Mouse (Mus musculus): Measurements from ENCODE around the gene Kifc1. TPM values are rescaled to one million over a fixed set of nuclear protein-coding genes. Genes with fewer than 3 reads are reported as not detected.

The Kifc1 gene
- polyA plus RNA-seq, 1 experiment from 2014 or later: 4.9 TPM

- Histone ChIP-seq H3K36me3 (no peaks in the 10 kb centered on the region), H3K4me2 (replicated peaks) (no peak overlapping the region), H3K9me3 (no peaks in the 10 kb centered on the region), H3K27ac (no peak overlapping the region), H3K9ac (no peak overlapping the region), H3K27me3 (no peaks in the 10 kb centered on the region), H3K4me1 (no peaks in the 10 kb centered on the region), H3K4me3 (no peak overlapping the region)
- WGBS: 36% methylated on average over 9 of the region's 9 CpGs
- ATAC-seq (ENCODE audit: insufficient number of reproducible peaks, insufficient read depth, low FRiP score, low TSS enrichment): no peak
These were observed 25.0 kb downstream of the Kifc1 start for GRCm38 (mm10) chr17:33865330-33866030.

- Histone ChIP-seq H3K9me3 (no peaks in the 10 kb centered on the region), H3K27me3 (no peaks in the 10 kb centered on the region), H3K36me3 (no peaks in the 10 kb centered on the region), H3K9ac (no peak overlapping the region), H3K27ac (no peak overlapping the region), H3K4me1 (no peaks in the 10 kb centered on the region), H3K4me2 (replicated peaks) (no peak overlapping the region), H3K4me3 (no peak overlapping the region)
- ATAC-seq (ENCODE audit: insufficient number of reproducible peaks, insufficient read depth, low FRiP score, low TSS enrichment): no peak
- 80% methylated on average over 4 of the region's 4 CpGs for WGBS
These were observed 32.6 kb downstream of the Kifc1 start for GRCm38 (mm10) chr17:33857816-33858215.

GRCm38 (mm10) chr17:33851331-33851730 is 39.1 kb downstream of the Kifc1 start:
- H3K9me3 ChIP-seq: no peaks in the 10 kb centered on the region
- H3K9ac ChIP-seq: no peak overlapping the region
- H3K4me3 ChIP-seq: no peak overlapping the region
- ATAC-seq (ENCODE audit: insufficient number of reproducible peaks, insufficient read depth, low FRiP score, low TSS enrichment): no peak
- no peaks in the 10 kb centered on the region for H3K4me1 ChIP-seq
- peaks cover 28% of the 10 kb centered on the region for H3K36me3 ChIP-seq
- H3K27me3 ChIP-seq: no peaks in the 10 kb centered on the region
- no peak overlapping the region for H3K27ac ChIP-seq
- WGBS: 64% methylated on average over 1 of the region's 1 CpGs
- no peak overlapping the region for H3K4me2 ChIP-seq (replicated peaks)

- Histone ChIP-seq H3K9ac (no peak overlapping the region), H3K27me3 (no peaks in the 10 kb centered on the region), H3K36me3 (peaks cover 33% of the 10 kb centered on the region), H3K9me3 (no peaks in the 10 kb centered on the region), H3K4me3 (no peak overlapping the region), H3K27ac (no peak overlapping the region), H3K4me2 (replicated peaks) (no peak overlapping the region), H3K4me1 (peaks cover 9% of the 10 kb centered on the region; the same call in 1 of the 2 replicates)
- WGBS: 67% methylated on average over 8 of the region's 8 CpGs
- no peak for ATAC-seq (ENCODE audit: insufficient number of reproducible peaks, insufficient read depth, low FRiP score, low TSS enrichment)
These were observed 42.3 kb downstream of the Kifc1 start for GRCm38 (mm10) chr17:33848139-33848538.

GRCm38 (mm10) chr17:33844196-33844595 is 46.3 kb downstream of the Kifc1 start:
- ATAC-seq (ENCODE audit: insufficient number of reproducible peaks, insufficient read depth, low FRiP score, low TSS enrichment): no peak
- peaks cover 23% of the 10 kb centered on the region for H3K36me3 ChIP-seq
- H3K9ac ChIP-seq: peak overlapping the region; percentile 17; the same call in 1 of the 2 replicates

GRCm38 (mm10) chr17:33842966-33843795 is 47.3 kb downstream of the Kifc1 start, which contains the start of gene Cd320:
Cd320 (plus strand) TSS chr17:33843091.
- H3K36me3 ChIP-seq: peaks cover 21% of the 10 kb centered on the region
- ATAC-seq (ENCODE audit: insufficient number of reproducible peaks, insufficient read depth, low FRiP score, low TSS enrichment): peak; percentile 82
- H3K9me3 ChIP-seq: no peaks in the 10 kb centered on the region
- peak within 1 kb of the TSS; percentile 91 for H3K4me2 ChIP-seq (replicated peaks)
- no peaks in the 10 kb centered on the region for H3K27me3 ChIP-seq
- WGBS: under 1% methylated on average over 45 of the region's 45 CpGs
- peaks cover 9% of the 10 kb centered on the region; the same call in 1 of the 2 replicates for H3K4me1 ChIP-seq
- peak within 1 kb of the TSS; percentile 72 for H3K9ac ChIP-seq
- H3K4me3 ChIP-seq: peak within 1 kb of the TSS; percentile 85
- H3K27ac ChIP-seq: peak within 1 kb of the TSS; percentile 67

More at GRCm38 (mm10) chr17:33844196-33844595, 46.3 kb downstream of the Kifc1 start:
- Histone ChIP-seq H3K27ac (no peak overlapping the region), H3K27me3 (no peaks in the 10 kb centered on the region), H3K4me1 (peaks cover 9% of the 10 kb centered on the region; the same call in 1 of the 2 replicates), H3K4me2 (replicated peaks) (peak overlapping the region; percentile 91), H3K9me3 (no peaks in the 10 kb centered on the region), H3K4me3 (0 out of 2 replicates have a peak overlapping the region, but pooled peaks have one; percentile 85)
- 78% methylated on average over 1 of the region's 1 CpGs for WGBS

GRCm38 (mm10) chr17:33829561-33829960 is 60.9 kb downstream of the Kifc1 start:
- no peaks in the 10 kb centered on the region for H3K9me3 ChIP-seq
- WGBS: 92% methylated on average over 10 of the region's 10 CpGs
- no peak overlapping the region for H3K9ac ChIP-seq
- H3K36me3 ChIP-seq: peaks cover 65% of the 10 kb centered on the region
- H3K4me2 ChIP-seq (replicated peaks): no peak overlapping the region
- ATAC-seq (ENCODE audit: insufficient number of reproducible peaks, insufficient read depth, low FRiP score, low TSS enrichment): no peak
- no peak overlapping the region for H3K4me3 ChIP-seq
- H3K4me1 ChIP-seq: peaks cover 4% of the 10 kb centered on the region; the same call in 1 of the 2 replicates
- H3K27ac ChIP-seq: no peak overlapping the region
- no peaks in the 10 kb centered on the region for H3K27me3 ChIP-seq

- Histone ChIP-seq H3K27ac (no peak overlapping the region), H3K4me3 (no peak overlapping the region), H3K36me3 (peaks cover 58% of the 10 kb centered on the region), H3K4me2 (replicated peaks) (no peak overlapping the region), H3K9ac (no peak overlapping the region), H3K27me3 (no peaks in the 10 kb centered on the region), H3K4me1 (peaks cover 4% of the 10 kb centered on the region; the same call in 1 of the 2 replicates), H3K9me3 (no peaks in the 10 kb centered on the region)
- 68% methylated on average over 2 of the region's 2 CpGs for WGBS
- no peak for ATAC-seq (ENCODE audit: insufficient number of reproducible peaks, insufficient read depth, low FRiP score, low TSS enrichment)
These were observed 61.6 kb downstream of the Kifc1 start for GRCm38 (mm10) chr17:33828892-33829291.

DNA sequence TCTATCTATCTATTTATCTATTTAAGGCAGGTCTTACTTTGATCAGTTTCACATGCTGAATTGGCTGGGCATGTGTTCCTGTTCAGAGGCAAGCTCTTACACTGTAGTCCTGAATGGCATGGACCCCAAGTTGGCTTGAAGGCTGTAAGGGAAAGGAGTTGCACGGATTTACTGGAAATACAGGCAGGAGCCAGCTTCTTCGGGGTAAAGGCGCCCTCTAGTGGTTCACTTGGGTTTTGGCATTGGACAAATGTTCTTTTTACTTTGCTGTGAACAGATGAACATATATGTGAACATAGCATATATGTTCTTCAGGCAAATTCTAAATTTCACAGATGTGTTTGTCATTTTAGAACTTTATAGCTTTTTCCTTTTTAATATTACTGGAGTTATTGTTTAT is 63.6 kb downstream of the Kifc1 start:
- Histone ChIP-seq H3K4me2 (replicated peaks) (no peak overlapping the region), H3K27ac (no peak overlapping the region), H3K9ac (no peak overlapping the region), H3K36me3 (peaks cover 56% of the 10 kb centered on the region), H3K27me3 (no peaks in the 10 kb centered on the region), H3K9me3 (no peaks in the 10 kb centered on the region), H3K4me1 (peaks cover 19% of the 10 kb centered on the region), H3K4me3 (no peak overlapping the region)
- no peak for ATAC-seq (ENCODE audit: insufficient number of reproducible peaks, insufficient read depth, low FRiP score, low TSS enrichment)
- WGBS: under 1% methylated on average over 3 of the region's 3 CpGs
